Mouse (Mus musculus): ENCODE results near the gene Klkb1. TPM values are rescaled to one million over a fixed set of nuclear protein-coding genes. Genes with fewer than 3 reads are reported as not detected.

Klkb1 gene
- polyA plus RNA-seq, 1 experiment: 0.03 TPM

DNA sequence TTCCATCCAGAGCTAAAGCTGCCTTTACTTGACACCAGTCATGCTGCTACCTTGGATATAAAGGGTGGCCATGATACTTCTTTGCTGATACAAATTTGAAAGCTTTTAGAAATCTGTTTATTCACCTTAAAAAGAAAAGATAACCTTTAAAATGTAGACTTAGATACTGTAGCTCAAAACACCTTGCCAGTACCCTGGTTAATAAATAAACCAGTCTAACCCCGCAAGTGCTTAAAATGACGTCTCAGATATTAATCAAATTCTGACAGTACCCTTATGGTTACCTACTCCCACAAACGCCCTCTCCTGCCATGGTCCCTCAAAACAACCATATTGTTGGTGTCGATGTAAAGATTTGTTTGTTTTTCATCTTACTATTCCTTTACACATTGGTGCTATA, 29.5 kb upstream of the Klkb1 start:
- 86% methylated on average over 4 of the region's 4 CpGs for WGBS
- no peaks in the 10 kb centered on the region for H3K27me3 ChIP-seq (ENCODE audit: control insufficient read depth, insufficient read depth, low read length)
- DNase-seq: no peak

DNA sequence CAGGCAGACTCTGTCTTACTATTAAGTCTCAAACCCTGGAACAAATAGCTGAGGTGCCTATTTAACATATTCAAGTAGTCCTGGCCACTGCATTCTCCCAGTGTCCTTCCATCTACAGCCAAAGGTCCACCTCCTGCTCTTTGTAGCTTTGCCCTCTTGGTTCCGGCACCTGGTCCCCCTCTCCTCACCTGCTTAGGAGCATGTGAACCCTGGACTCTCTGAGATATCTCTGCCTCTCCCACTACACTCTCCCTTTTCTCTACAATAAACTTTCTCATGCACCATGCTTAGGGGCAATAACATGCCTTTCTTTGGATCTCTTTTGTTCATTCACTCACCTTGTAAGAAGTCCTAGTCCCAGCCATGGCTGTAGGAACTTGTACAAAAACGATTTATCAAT, 26.7 kb upstream of the Klkb1 start:
- no peak overlapping the region for H3K4me3 ChIP-seq (replicated peaks; ENCODE audit: insufficient read depth, low read depth, low read length)
- no peaks in the 10 kb centered on the region for H3K27me3 ChIP-seq (ENCODE audit: control insufficient read depth, insufficient read depth, low read length)
- TF ChIP-seq POLR2A (IDR thresholded peaks at IDR 0.05; ENCODE audit: borderline replicate concordance, insufficient read depth, low read length): no peak
- no peak for TF ChIP-seq CTCF (IDR thresholded peaks at IDR 0.05; ENCODE audit: borderline replicate concordance, insufficient read depth, low read depth, low read length)
- 90% methylated on average over 2 of the region's 2 CpGs for WGBS
- no peak overlapping the region for H3K27ac ChIP-seq (ENCODE audit: insufficient read depth, low read length)
- DNase-seq: no peak
- H3K4me1 ChIP-seq (ENCODE audit: control insufficient read depth, insufficient read depth, low read length): no peaks in the 10 kb centered on the region

More for the DNA sequence above, 29.5 kb upstream of the Klkb1 start:
- H3K4me1 ChIP-seq (ENCODE audit: control insufficient read depth, insufficient read depth, low read length): no peaks in the 10 kb centered on the region
- no peak overlapping the region for H3K27ac ChIP-seq (ENCODE audit: insufficient read depth, low read length)
- H3K4me3 ChIP-seq (replicated peaks; ENCODE audit: insufficient read depth, low read depth, low read length): no peak overlapping the region
- TF ChIP-seq POLR2A (IDR thresholded peaks at IDR 0.05; ENCODE audit: borderline replicate concordance, insufficient read depth, low read length) (no peak), CTCF (IDR thresholded peaks at IDR 0.05; ENCODE audit: borderline replicate concordance, insufficient read depth, low read depth, low read length) (no peak)

DNA sequence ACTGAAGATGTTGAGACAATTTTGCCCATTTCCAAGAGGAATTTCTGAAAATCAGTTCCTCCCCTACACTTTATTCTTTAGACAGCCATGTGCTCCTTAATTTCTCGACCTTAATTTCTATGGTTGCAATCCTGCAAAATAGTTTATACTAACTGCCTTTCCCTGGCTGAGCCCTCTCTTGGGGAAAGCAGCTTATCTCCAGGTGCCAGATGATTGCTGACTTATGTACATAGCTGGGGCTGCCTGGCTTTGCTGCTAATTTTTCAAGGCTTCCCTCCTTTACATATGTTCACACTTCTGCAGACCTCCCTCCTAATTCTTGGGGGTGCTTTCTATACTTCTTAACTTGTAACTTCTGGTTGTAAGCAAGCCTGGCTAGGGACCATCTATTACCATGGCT, 26.3 kb upstream of the Klkb1 start:
- no peak overlapping the region for H3K4me3 ChIP-seq (replicated peaks; ENCODE audit: insufficient read depth, low read depth, low read length)
- 72% methylated on average over 1 of the region's 1 CpGs for WGBS
- TF ChIP-seq POLR2A (IDR thresholded peaks at IDR 0.05; ENCODE audit: borderline replicate concordance, insufficient read depth, low read length): no peak
- no peak for TF ChIP-seq CTCF (IDR thresholded peaks at IDR 0.05; ENCODE audit: borderline replicate concordance, insufficient read depth, low read depth, low read length)
- H3K4me1 ChIP-seq (ENCODE audit: control insufficient read depth, insufficient read depth, low read length): no peaks in the 10 kb centered on the region
- no peaks in the 10 kb centered on the region for H3K27me3 ChIP-seq (ENCODE audit: control insufficient read depth, insufficient read depth, low read length)
- DNase-seq: no peak
- no peak overlapping the region for H3K27ac ChIP-seq (ENCODE audit: insufficient read depth, low read length)

DNA sequence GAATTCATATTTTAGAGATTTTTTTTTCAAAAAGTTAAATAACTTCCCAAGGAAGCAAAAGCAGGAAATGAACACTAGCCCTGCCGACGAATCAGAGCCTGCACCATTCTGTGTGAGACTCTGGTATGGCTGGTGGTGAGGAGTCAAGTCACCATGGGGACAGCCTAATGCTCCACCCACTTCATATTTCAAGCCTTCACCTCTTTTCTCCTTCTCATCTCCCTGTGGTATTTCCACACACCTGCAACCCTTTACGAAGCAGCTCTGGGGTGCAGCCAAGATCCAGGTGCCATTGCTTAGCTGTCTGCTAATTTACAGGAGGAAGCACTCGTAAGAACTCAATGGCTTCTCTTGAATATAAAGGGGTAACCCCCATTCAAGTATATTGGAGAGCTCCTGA, 16.3 kb upstream of the Klkb1 start:
- 76% methylated on average over 4 of the region's 4 CpGs for WGBS

DNA sequence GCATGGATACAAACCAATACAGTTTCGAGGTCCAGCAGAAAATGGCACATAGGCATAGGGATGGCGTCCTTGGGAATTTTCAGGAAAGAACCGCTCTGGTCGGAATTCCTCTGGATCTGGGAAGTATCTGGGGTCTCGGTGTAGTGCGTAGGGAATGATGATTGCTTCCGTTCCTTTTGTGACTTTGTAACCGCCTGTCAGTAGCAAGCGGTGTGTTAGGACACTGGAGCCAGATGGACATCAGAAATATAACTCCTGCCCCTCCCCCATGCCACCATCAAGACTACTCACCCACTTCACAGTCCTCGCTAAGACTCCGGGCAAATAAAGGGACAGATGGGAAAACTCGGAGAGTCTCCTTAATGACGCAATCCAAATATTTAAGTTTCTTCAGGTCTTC, 13.7 kb upstream of the Klkb1 start, which contains the start of gene Gm45753:
Gm45753 (minus strand) TSS at position 101 of the 400 bp plus-strand sequence.
- H3K27ac ChIP-seq (ENCODE audit: insufficient read depth, low read length): no peak within 1 kb of the TSS
- H3K4me3 ChIP-seq (replicated peaks; ENCODE audit: insufficient read depth, low read depth, low read length): no peak within 1 kb of the TSS
- no peaks in the 10 kb centered on the region for H3K27me3 ChIP-seq (ENCODE audit: control insufficient read depth, insufficient read depth, low read length)
- WGBS: 92% methylated on average over 13 of the region's 13 CpGs
- TF ChIP-seq POLR2A (IDR thresholded peaks at IDR 0.05; ENCODE audit: borderline replicate concordance, insufficient read depth, low read length): no peak
- no peaks in the 10 kb centered on the region for H3K4me1 ChIP-seq (ENCODE audit: control insufficient read depth, insufficient read depth, low read length)
- no peak for DNase-seq

More for the DNA sequence above, 16.3 kb upstream of the Klkb1 start:
- no peak for DNase-seq
- no peaks in the 10 kb centered on the region for H3K4me1 ChIP-seq (ENCODE audit: control insufficient read depth, insufficient read depth, low read length)
- TF ChIP-seq POLR2A (IDR thresholded peaks at IDR 0.05; ENCODE audit: borderline replicate concordance, insufficient read depth, low read length) (no peak), CTCF (IDR thresholded peaks at IDR 0.05; ENCODE audit: borderline replicate concordance, insufficient read depth, low read depth, low read length) (no peak)
- no peak overlapping the region for H3K4me3 ChIP-seq (replicated peaks; ENCODE audit: insufficient read depth, low read depth, low read length)
- no peak overlapping the region for H3K27ac ChIP-seq (ENCODE audit: insufficient read depth, low read length)
- no peaks in the 10 kb centered on the region for H3K27me3 ChIP-seq (ENCODE audit: control insufficient read depth, insufficient read depth, low read length)

DNA sequence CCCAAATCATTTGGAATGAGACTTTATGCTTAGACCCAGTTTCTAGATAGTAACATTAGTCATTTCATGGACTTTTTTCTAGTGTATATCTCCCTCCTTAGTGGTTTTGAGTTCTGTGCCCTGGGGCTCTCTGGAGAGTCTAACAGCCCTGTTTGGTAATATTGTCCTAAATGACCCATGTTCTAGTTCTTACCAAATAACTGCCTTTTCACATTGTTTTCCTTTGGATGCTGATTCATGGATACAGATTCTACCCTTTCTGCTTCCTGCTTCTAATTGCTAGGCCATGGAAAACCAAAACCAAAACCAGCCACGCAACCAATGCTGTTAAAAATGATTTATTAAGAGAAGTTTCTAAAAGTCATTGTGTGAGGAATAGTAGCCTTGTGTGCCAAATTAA, 10.8 kb upstream of the Klkb1 start:
- H3K4me3 ChIP-seq (replicated peaks; ENCODE audit: insufficient read depth, low read depth, low read length): no peak overlapping the region
- no peak for DNase-seq
- TF ChIP-seq POLR2A (IDR thresholded peaks at IDR 0.05; ENCODE audit: borderline replicate concordance, insufficient read depth, low read length) (no peak), CTCF (IDR thresholded peaks at IDR 0.05; ENCODE audit: borderline replicate concordance, insufficient read depth, low read depth, low read length) (no peak)
- H3K27ac ChIP-seq (ENCODE audit: insufficient read depth, low read length): no peak overlapping the region
- H3K27me3 ChIP-seq (ENCODE audit: control insufficient read depth, insufficient read depth, low read length): no peaks in the 10 kb centered on the region
- H3K4me1 ChIP-seq (ENCODE audit: control insufficient read depth, insufficient read depth, low read length): no peaks in the 10 kb centered on the region
- WGBS: 88% methylated on average over 1 of the region's 1 CpGs

DNA sequence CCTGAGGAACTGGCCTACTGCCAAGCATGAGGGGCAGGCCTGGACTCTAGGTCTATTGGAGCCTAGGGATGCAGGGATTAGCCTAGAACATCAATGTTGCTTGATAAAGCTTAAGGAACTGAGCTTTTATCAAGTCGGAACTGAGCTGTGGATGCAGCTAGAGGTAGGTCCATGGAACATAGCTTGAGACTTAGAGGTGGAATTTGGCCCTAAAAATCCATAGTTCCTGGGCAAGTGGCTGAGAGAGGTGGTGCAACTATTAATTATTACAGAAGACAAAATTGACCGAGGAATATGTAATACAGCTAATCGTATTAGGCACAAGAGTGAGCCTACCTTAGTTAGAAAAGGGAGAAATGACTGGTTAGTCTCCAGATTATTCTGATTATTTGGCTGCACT, 9.7 kb upstream of the Klkb1 start:
- no peak overlapping the region for H3K27ac ChIP-seq (ENCODE audit: insufficient read depth, low read length)
- TF ChIP-seq CTCF (IDR thresholded peaks at IDR 0.05; ENCODE audit: borderline replicate concordance, insufficient read depth, low read depth, low read length) (no peak), POLR2A (IDR thresholded peaks at IDR 0.05; ENCODE audit: borderline replicate concordance, insufficient read depth, low read length) (no peak)
- no peak for DNase-seq
- WGBS: 94% methylated on average over 3 of the region's 3 CpGs
- no peak overlapping the region for H3K4me3 ChIP-seq (replicated peaks; ENCODE audit: insufficient read depth, low read depth, low read length)
- no peaks in the 10 kb centered on the region for H3K27me3 ChIP-seq (ENCODE audit: control insufficient read depth, insufficient read depth, low read length)
- no peaks in the 10 kb centered on the region for H3K4me1 ChIP-seq (ENCODE audit: control insufficient read depth, insufficient read depth, low read length)

DNA sequence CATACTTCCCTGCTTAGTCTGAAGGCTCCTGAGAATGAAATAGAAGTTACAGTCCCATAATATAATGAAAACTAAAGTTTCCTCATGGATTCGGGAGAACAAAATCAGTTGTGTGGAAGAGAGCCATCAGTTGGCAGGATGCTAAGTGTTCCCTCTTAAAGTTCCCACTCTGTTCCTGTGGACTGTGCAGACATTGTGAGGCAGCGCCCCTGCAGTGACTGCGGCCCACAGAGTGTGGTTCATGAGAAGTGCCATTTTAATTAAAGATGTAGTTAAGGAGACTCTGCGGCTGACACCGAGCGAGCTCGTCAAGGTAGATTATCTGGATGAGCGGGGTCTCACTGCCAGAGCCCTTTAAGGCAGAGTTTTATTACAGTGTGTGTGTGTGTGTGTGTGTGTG, 7.7 kb upstream of the Klkb1 start:
- Histone ChIP-seq H3K4me1 (ENCODE audit: control insufficient read depth, insufficient read depth, low read length) (no peaks in the 10 kb centered on the region), H3K27ac (ENCODE audit: insufficient read depth, low read length) (no peak overlapping the region), H3K4me3 (replicated peaks; ENCODE audit: insufficient read depth, low read depth, low read length) (no peak overlapping the region), H3K27me3 (ENCODE audit: control insufficient read depth, insufficient read depth, low read length) (no peaks in the 10 kb centered on the region)
- no peak for TF ChIP-seq POLR2A (IDR thresholded peaks at IDR 0.05; ENCODE audit: borderline replicate concordance, insufficient read depth, low read length)
- TF ChIP-seq CTCF (IDR thresholded peaks at IDR 0.05; ENCODE audit: borderline replicate concordance, insufficient read depth, low read depth, low read length): no peak
- DNase-seq: no peak
- WGBS: 20% methylated on average over 8 of the region's 8 CpGs

Measured in cerebellum, adult 2 months (tissue).